Mouse (Mus musculus): ENCODE measurements around the gene Unc13b. TPM values are rescaled to one million over a fixed set of nuclear protein-coding genes. Genes with fewer than 3 reads are reported as not detected.
A peak's percentile ranks its signal among the peaks of the same experiment; 100 is the strongest.

Gene Unc13b
- polyA plus RNA-seq, 1 experiment = 17.4 TPM

DNA sequence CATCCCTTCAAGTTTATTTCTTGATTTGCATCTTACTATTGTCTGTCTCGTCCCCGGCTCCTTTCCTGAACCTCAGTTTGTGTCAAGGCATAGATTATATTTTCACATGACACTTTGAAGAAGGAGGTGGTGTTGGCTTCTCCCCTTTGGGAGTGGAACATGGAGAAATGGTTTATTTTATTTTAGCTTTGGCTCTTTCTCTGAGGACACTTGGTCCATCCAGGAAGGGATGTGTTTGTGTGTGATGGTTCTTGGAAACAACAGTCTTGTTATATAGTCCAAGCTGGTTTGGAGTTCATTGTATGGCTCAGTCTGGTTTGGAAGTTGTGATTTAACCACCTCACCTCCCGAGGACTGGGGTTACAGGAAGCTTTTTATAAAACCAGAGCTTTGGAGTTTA lies 944 bp downstream of the Unc13b start:
- TF ChIP-seq POLR2A (IDR thresholded peaks at IDR 0.05; ENCODE audit: control insufficient read depth, low read depth, low read length) = no peak
- H3K27ac ChIP-seq (ENCODE audit: control insufficient read depth, insufficient read depth, low read depth, low read length) = peak overlapping the region; percentile 88
- H3K4me1 ChIP-seq (ENCODE audit: control insufficient read depth, insufficient read depth, low read length) = peaks cover 7% of the 10 kb centered on the region
- no peaks in the 10 kb centered on the region for H3K27me3 ChIP-seq (ENCODE audit: control insufficient read depth, insufficient read depth, low read length)
- no peaks in the 10 kb centered on the region for H3K36me3 ChIP-seq (ENCODE audit: control insufficient read depth, insufficient read depth, low read length)
- H3K4me3 ChIP-seq (ENCODE audit: control insufficient read depth, low read depth, low read length) = peak overlapping the region; percentile 97

GRCm38 (mm10) chr4:43060286-43060685 lies 1.5 kb downstream of the Unc13b start:
- H3K4me3 ChIP-seq (ENCODE audit: control insufficient read depth, low read depth, low read length) = no peak overlapping the region
- H3K4me1 ChIP-seq (ENCODE audit: control insufficient read depth, insufficient read depth, low read length) = peaks cover 7% of the 10 kb centered on the region
- TF ChIP-seq POLR2A (IDR thresholded peaks at IDR 0.05; ENCODE audit: control insufficient read depth, low read depth, low read length) (no peak), CTCF (IDR thresholded peaks at IDR 0.05; ENCODE audit: control insufficient read depth, insufficient read depth, insufficient replicate concordance, low read depth, low read length) (no peak)
- no peaks in the 10 kb centered on the region for H3K27me3 ChIP-seq (ENCODE audit: control insufficient read depth, insufficient read depth, low read length)
- no peaks in the 10 kb centered on the region for H3K36me3 ChIP-seq (ENCODE audit: control insufficient read depth, insufficient read depth, low read length)
- H3K27ac ChIP-seq (ENCODE audit: control insufficient read depth, insufficient read depth, low read depth, low read length) = no peak overlapping the region

GRCm38 (mm10) chr4:43065471-43065870 lies 6.7 kb downstream of the Unc13b start:
- Histone ChIP-seq H3K4me3 (ENCODE audit: control insufficient read depth, low read depth, low read length) (no peak overlapping the region), H3K27me3 (ENCODE audit: control insufficient read depth, insufficient read depth, low read length) (no peaks in the 10 kb centered on the region), H3K36me3 (ENCODE audit: control insufficient read depth, insufficient read depth, low read length) (no peaks in the 10 kb centered on the region), H3K27ac (ENCODE audit: control insufficient read depth, insufficient read depth, low read depth, low read length) (no peak overlapping the region), H3K4me1 (ENCODE audit: control insufficient read depth, insufficient read depth, low read length) (no peaks in the 10 kb centered on the region)
- TF ChIP-seq POLR2A (IDR thresholded peaks at IDR 0.05; ENCODE audit: control insufficient read depth, low read depth, low read length) (no peak), CTCF (IDR thresholded peaks at IDR 0.05; ENCODE audit: control insufficient read depth, insufficient read depth, insufficient replicate concordance, low read depth, low read length) (no peak)

DNA sequence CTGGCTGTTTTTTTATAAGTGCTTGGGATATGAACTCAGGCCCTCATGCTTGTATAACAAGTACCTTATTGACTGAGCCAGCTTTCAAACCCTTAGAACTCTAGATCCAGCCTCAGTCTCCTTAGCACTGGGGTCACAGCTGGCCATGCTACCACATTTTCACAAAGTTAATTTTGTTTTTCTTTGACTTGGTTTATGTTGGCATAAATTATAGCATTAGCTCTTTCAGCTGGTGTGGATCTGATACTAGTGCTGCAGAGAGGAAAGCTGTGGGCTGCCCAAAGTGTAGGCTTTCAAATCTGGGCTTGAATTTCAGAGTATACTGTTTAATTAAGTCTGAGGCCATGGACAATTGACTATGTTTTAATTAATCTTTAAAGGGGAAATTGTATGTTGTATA lies 16.2 kb downstream of the Unc13b start:
- Histone ChIP-seq H3K27ac (ENCODE audit: control insufficient read depth, insufficient read depth, low read depth, low read length) (no peak overlapping the region), H3K4me1 (ENCODE audit: control insufficient read depth, insufficient read depth, low read length) (no peaks in the 10 kb centered on the region), H3K36me3 (ENCODE audit: control insufficient read depth, insufficient read depth, low read length) (no peaks in the 10 kb centered on the region), H3K27me3 (ENCODE audit: control insufficient read depth, insufficient read depth, low read length) (no peaks in the 10 kb centered on the region), H3K4me3 (ENCODE audit: control insufficient read depth, low read depth, low read length) (no peak overlapping the region)
- no peak for TF ChIP-seq POLR2A (IDR thresholded peaks at IDR 0.05; ENCODE audit: control insufficient read depth, low read depth, low read length)
- no peak for TF ChIP-seq CTCF (IDR thresholded peaks at IDR 0.05; ENCODE audit: control insufficient read depth, insufficient read depth, insufficient replicate concordance, low read depth, low read length)

GRCm38 (mm10) chr4:43078071-43078718 lies 19.4 kb downstream of the Unc13b start:
- TF ChIP-seq POLR2A (IDR thresholded peaks at IDR 0.05; ENCODE audit: control insufficient read depth, low read depth, low read length) (no peak), CTCF (IDR thresholded peaks at IDR 0.05; ENCODE audit: control insufficient read depth, insufficient read depth, insufficient replicate concordance, low read depth, low read length) (no peak)
- Histone ChIP-seq H3K4me1 (ENCODE audit: control insufficient read depth, insufficient read depth, low read length) (no peaks in the 10 kb centered on the region), H3K27ac (ENCODE audit: control insufficient read depth, insufficient read depth, low read depth, low read length) (no peak overlapping the region), H3K27me3 (ENCODE audit: control insufficient read depth, insufficient read depth, low read length) (no peaks in the 10 kb centered on the region), H3K36me3 (ENCODE audit: control insufficient read depth, insufficient read depth, low read length) (no peaks in the 10 kb centered on the region), H3K4me3 (ENCODE audit: control insufficient read depth, low read depth, low read length) (no peak overlapping the region)

DNA sequence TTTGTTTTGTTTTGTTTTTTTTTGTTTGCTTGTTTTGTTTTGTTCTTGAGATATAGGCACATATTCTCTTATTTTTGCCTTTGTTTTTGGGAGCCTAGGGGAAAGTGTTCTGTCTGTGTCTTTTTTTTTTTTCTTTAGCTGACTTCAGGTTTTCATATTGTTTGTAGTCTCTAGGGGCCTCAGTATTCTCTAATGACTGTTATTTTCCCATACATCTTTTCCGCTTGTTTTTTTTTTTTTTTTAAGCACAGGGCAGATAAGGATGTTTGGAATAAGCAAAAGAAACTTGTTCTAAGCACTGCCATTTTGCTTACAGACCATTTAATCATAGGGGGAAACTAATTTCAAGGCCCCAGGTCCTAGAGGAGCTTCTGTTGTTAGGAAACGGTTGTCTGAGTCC lies 23.7 kb downstream of the Unc13b start:
- Histone ChIP-seq H3K4me1 (ENCODE audit: control insufficient read depth, insufficient read depth, low read length) (no peaks in the 10 kb centered on the region), H3K27ac (ENCODE audit: control insufficient read depth, insufficient read depth, low read depth, low read length) (no peak overlapping the region), H3K36me3 (ENCODE audit: control insufficient read depth, insufficient read depth, low read length) (no peaks in the 10 kb centered on the region), H3K4me3 (ENCODE audit: control insufficient read depth, low read depth, low read length) (no peak overlapping the region), H3K27me3 (ENCODE audit: control insufficient read depth, insufficient read depth, low read length) (no peaks in the 10 kb centered on the region)
- TF ChIP-seq POLR2A (IDR thresholded peaks at IDR 0.05; ENCODE audit: control insufficient read depth, low read depth, low read length) = no peak
- TF ChIP-seq CTCF (IDR thresholded peaks at IDR 0.05; ENCODE audit: control insufficient read depth, insufficient read depth, insufficient replicate concordance, low read depth, low read length) = no peak

GRCm38 (mm10) chr4:43089950-43090349 lies 31.2 kb downstream of the Unc13b start:
- H3K4me3 ChIP-seq (ENCODE audit: control insufficient read depth, low read depth, low read length) = no peak overlapping the region
- TF ChIP-seq CTCF (IDR thresholded peaks at IDR 0.05; ENCODE audit: control insufficient read depth, insufficient read depth, insufficient replicate concordance, low read depth, low read length) = no peak
- TF ChIP-seq POLR2A (IDR thresholded peaks at IDR 0.05; ENCODE audit: control insufficient read depth, low read depth, low read length) = no peak
- H3K4me1 ChIP-seq (ENCODE audit: control insufficient read depth, insufficient read depth, low read length) = no peaks in the 10 kb centered on the region
- H3K27me3 ChIP-seq (ENCODE audit: control insufficient read depth, insufficient read depth, low read length) = no peaks in the 10 kb centered on the region
- no peak overlapping the region for H3K27ac ChIP-seq (ENCODE audit: control insufficient read depth, insufficient read depth, low read depth, low read length)
- H3K36me3 ChIP-seq (ENCODE audit: control insufficient read depth, insufficient read depth, low read length) = no peaks in the 10 kb centered on the region

GRCm38 (mm10) chr4:43091183-43091582 lies 32.4 kb downstream of the Unc13b start:
- H3K27me3 ChIP-seq (ENCODE audit: control insufficient read depth, insufficient read depth, low read length) = no peaks in the 10 kb centered on the region

More at GRCm38 (mm10) chr4:43091183-43091582, 32.4 kb downstream of the Unc13b start:
- TF ChIP-seq POLR2A (IDR thresholded peaks at IDR 0.05; ENCODE audit: control insufficient read depth, low read depth, low read length) (no peak), CTCF (IDR thresholded peaks at IDR 0.05; ENCODE audit: control insufficient read depth, insufficient read depth, insufficient replicate concordance, low read depth, low read length) (no peak)
- Histone ChIP-seq H3K36me3 (ENCODE audit: control insufficient read depth, insufficient read depth, low read length) (no peaks in the 10 kb centered on the region), H3K27ac (ENCODE audit: control insufficient read depth, insufficient read depth, low read depth, low read length) (no peak overlapping the region), H3K4me3 (ENCODE audit: control insufficient read depth, low read depth, low read length) (no peak overlapping the region), H3K4me1 (ENCODE audit: control insufficient read depth, insufficient read depth, low read length) (no peaks in the 10 kb centered on the region)

Measured in testis, adult 2 months (tissue).